Mouse (Mus musculus) embryonic facial prominence, embryonic 15.5 days (tissue): ENCODE data around the gene Cdk1. TPM values are rescaled to one million over a fixed set of nuclear protein-coding genes. Genes with fewer than 3 reads are reported as not detected.

Source experiments
- ATAC-seq: fragments of 200-750 bp; cut with Nextera tagmentation; 2 replicates; pipeline ENCODE4 v1.8.0; 2017; ENCODE audit warnings: low read depth, moderate TSS enrichment; ENCODE audit not compliant: insufficient number of reproducible peaks, low FRiP score, low TSS enrichment
- H3K27ac ChIP-seq: fragments of 300-500 bp; sonication (generic); replicated peaks from 2 replicates; pipeline ENCODE4 v1.5.1; 2015; ENCODE audit warnings: mild to moderate bottlenecking, inconsistent platforms
- H3K27me3 ChIP-seq: fragments of 300-500 bp; sonication (generic); 2 replicates; pipeline ENCODE4 v1.6.1; 2015; ENCODE audit warnings: inconsistent platforms
- H3K36me3 ChIP-seq: fragments of 300-500 bp; sonication (generic); 2 replicates; pipeline ENCODE4 v1.6.1; 2015; ENCODE audit warnings: mild to moderate bottlenecking, inconsistent platforms
- H3K4me1 ChIP-seq: fragments of 300-500 bp; sonication (generic); 2 replicates; pipeline ENCODE4 v1.6.1; 2015; ENCODE audit warnings: inconsistent platforms
- H3K4me2 ChIP-seq: fragments of 300-500 bp; sonication (generic); replicated peaks from 2 replicates; pipeline ENCODE4 v1.6.1; 2015; ENCODE audit warnings: mild to moderate bottlenecking, inconsistent platforms
- H3K4me3 ChIP-seq: fragments of 300-500 bp; sonication (generic); replicated peaks from 2 replicates; pipeline ENCODE4 v1.5.1; 2015; ENCODE audit warnings: mild to moderate bottlenecking, inconsistent platforms
- H3K9ac ChIP-seq: fragments of 300-500 bp; sonication (generic); 2 replicates; pipeline ENCODE4 v1.6.1; 2015; ENCODE audit warnings: inconsistent platforms
- H3K9me3 ChIP-seq: fragments of 300-500 bp; sonication (generic); replicated peaks from 2 replicates; pipeline ENCODE4 v1.6.1; 2016; ENCODE audit warnings: inconsistent platforms
- WGBS: fragments of 180-500 bp; shearing (Covaris S2); methylation state at CpG from one replicate; pipeline ENCODE4 v1.1.7; 2015; 5-methylcytosine and 5-hydroxymethylcytosine counted together
- polyA plus RNA-seq: library from polyadenylated mRNA; unstranded; fragments of >200 nt; fragmentation: Nextera tagmentation; extraction: Ambion mirVana; gene quantifications from 2 replicates; pipeline ENCODE4 v1.2.1, GENCODE M21; 2015

Cdk1 gene
- 349 and 373 TPM in 2 replicates for polyA plus RNA-seq

GRCm38 (mm10) chr10:69352212-69353085 is at the start of gene Cdk1:
Cdk1 (minus strand) TSS chr10:69352938.
- H3K27ac ChIP-seq: peak within 1 kb of the TSS; percentile 82
- ATAC-seq: peak; percentile 95
- H3K27me3 ChIP-seq: no peaks in the 10 kb centered on the region
- under 1% methylated on average over 51 of the region's 51 CpGs for whole genome bisulfite sequencing
- H3K9ac ChIP-seq: peak within 1 kb of the TSS; percentile 65
- peaks cover 22% of the 10 kb centered on the region; the same call in 1 of the 2 replicates for H3K36me3 ChIP-seq
- H3K4me3 ChIP-seq: peak within 1 kb of the TSS; percentile 83
- no peaks in the 10 kb centered on the region for H3K9me3 ChIP-seq
- H3K4me1 ChIP-seq: peaks cover 43% of the 10 kb centered on the region
- H3K4me2 ChIP-seq: peak within 1 kb of the TSS; percentile 88

- WGBS: 5% methylated on average over 17 of the region's 17 CpGs
- Histone ChIP-seq H3K27ac (no peak overlapping the region), H3K27me3 (peaks cover 28% of the 10 kb centered on the region), H3K4me3 (peak overlapping the region; percentile 64), H3K36me3 (no peaks in the 10 kb centered on the region), H3K4me2 (peak overlapping the region; percentile 100), H3K4me1 (peaks cover 24% of the 10 kb centered on the region; the same call in 1 of the 2 replicates), H3K9me3 (no peaks in the 10 kb centered on the region), H3K9ac (peak overlapping the region; percentile 41; the same call in 1 of the 2 replicates)
- ATAC-seq: no peak
Measured at GRCm38 (mm10) chr10:69399814-69400385, 47.2 kb upstream of the Cdk1 start.

- Histone ChIP-seq H3K36me3 (no peaks in the 10 kb centered on the region), H3K27me3 (peaks cover 28% of the 10 kb centered on the region), H3K4me3 (peak within 1 kb of the TSS; percentile 64), H3K9ac (peak within 1 kb of the TSS; percentile 41), H3K9me3 (no peaks in the 10 kb centered on the region), H3K27ac (no peak within 1 kb of the TSS), H3K4me2 (peak within 1 kb of the TSS; percentile 100), H3K4me1 (peaks cover 24% of the 10 kb centered on the region; the same call in 1 of the 2 replicates)
- peak; percentile 66 for ATAC-seq
- WGBS: under 1% methylated on average over 71 of the region's 77 CpGs
Measured at GRCm38 (mm10) chr10:69398763-69399590, 46.2 kb upstream of the Cdk1 start, which contains the start of gene Ank3. Ank3 (plus strand) TSS chr10:69398773.

- Histone ChIP-seq H3K27me3 (peaks cover 28% of the 10 kb centered on the region), H3K9me3 (no peaks in the 10 kb centered on the region), H3K9ac (peak overlapping the region; percentile 41; the same call in 1 of the 2 replicates), H3K36me3 (no peaks in the 10 kb centered on the region), H3K4me1 (peaks cover 24% of the 10 kb centered on the region; the same call in 1 of the 2 replicates), H3K4me2 (peak overlapping the region; percentile 100), H3K4me3 (peak overlapping the region; percentile 64), H3K27ac (no peak overlapping the region)
- WGBS: 1% methylated on average over 26 of the region's 26 CpGs
- ATAC-seq: peak; percentile 45; the same call in 1 of the 2 replicates
Measured at GRCm38 (mm10) chr10:69398197-69398762, 45.5 kb upstream of the Cdk1 start.

- Histone ChIP-seq H3K9ac (no peak overlapping the region), H3K4me1 (no peaks in the 10 kb centered on the region), H3K4me2 (no peak overlapping the region), H3K4me3 (no peak overlapping the region), H3K27ac (no peak overlapping the region), H3K9me3 (no peaks in the 10 kb centered on the region), H3K27me3 (no peaks in the 10 kb centered on the region), H3K36me3 (no peaks in the 10 kb centered on the region)
- no peak for ATAC-seq
- WGBS: 90% methylated on average over 4 of the region's 4 CpGs
Measured at GRCm38 (mm10) chr10:69389511-69389910, 36.8 kb upstream of the Cdk1 start.

GRCm38 (mm10) chr10:69386767-69387166 is 34.0 kb upstream of the Cdk1 start:
- no peak for ATAC-seq

GRCm38 (mm10) chr10:69385136-69385535 is 32.4 kb upstream of the Cdk1 start:
- no peak overlapping the region for H3K4me2 ChIP-seq
- no peak overlapping the region for H3K9ac ChIP-seq
- WGBS: 82% methylated on average over 8 of the region's 8 CpGs
- no peak overlapping the region for H3K4me3 ChIP-seq
- no peaks in the 10 kb centered on the region for H3K36me3 ChIP-seq
- no peak overlapping the region for H3K27ac ChIP-seq
- no peaks in the 10 kb centered on the region for H3K27me3 ChIP-seq
- H3K9me3 ChIP-seq: no peaks in the 10 kb centered on the region
- no peak for ATAC-seq
- no peaks in the 10 kb centered on the region for H3K4me1 ChIP-seq

More at GRCm38 (mm10) chr10:69386767-69387166, 34.0 kb upstream of the Cdk1 start:
- H3K4me3 ChIP-seq: no peak overlapping the region
- 78% methylated on average over 8 of the region's 8 CpGs for WGBS
- no peaks in the 10 kb centered on the region for H3K27me3 ChIP-seq
- H3K36me3 ChIP-seq: no peaks in the 10 kb centered on the region
- H3K9ac ChIP-seq: no peak overlapping the region
- no peak overlapping the region for H3K4me2 ChIP-seq
- H3K9me3 ChIP-seq: no peaks in the 10 kb centered on the region
- no peaks in the 10 kb centered on the region for H3K4me1 ChIP-seq
- no peak overlapping the region for H3K27ac ChIP-seq

- Histone ChIP-seq H3K4me2 (no peak overlapping the region), H3K4me1 (no peaks in the 10 kb centered on the region), H3K36me3 (no peaks in the 10 kb centered on the region), H3K4me3 (no peak overlapping the region), H3K27me3 (no peaks in the 10 kb centered on the region), H3K27ac (no peak overlapping the region), H3K9ac (no peak overlapping the region), H3K9me3 (no peaks in the 10 kb centered on the region)
- WGBS: 49% methylated on average over 11 of the region's 11 CpGs
- no peak for ATAC-seq
Measured at GRCm38 (mm10) chr10:69384640-69385039, 31.9 kb upstream of the Cdk1 start.

- no peaks in the 10 kb centered on the region for H3K36me3 ChIP-seq
- H3K27ac ChIP-seq: no peak overlapping the region
- no peak overlapping the region for H3K4me2 ChIP-seq
- no peak overlapping the region for H3K9ac ChIP-seq
- no peaks in the 10 kb centered on the region for H3K9me3 ChIP-seq
- H3K27me3 ChIP-seq: no peaks in the 10 kb centered on the region
- no peak for ATAC-seq
- H3K4me1 ChIP-seq: no peaks in the 10 kb centered on the region
- 86% methylated on average over 1 of the region's 1 CpGs for WGBS
- H3K4me3 ChIP-seq: no peak overlapping the region
Measured at GRCm38 (mm10) chr10:69383186-69383585, 30.4 kb upstream of the Cdk1 start.

- WGBS: 60% methylated on average over 7 of the region's 7 CpGs
Measured at GRCm38 (mm10) chr10:69375154-69375553, 22.4 kb upstream of the Cdk1 start.

More at GRCm38 (mm10) chr10:69375154-69375553, 22.4 kb upstream of the Cdk1 start:
- Histone ChIP-seq H3K9me3 (no peaks in the 10 kb centered on the region), H3K36me3 (no peaks in the 10 kb centered on the region), H3K27me3 (no peaks in the 10 kb centered on the region), H3K4me1 (no peaks in the 10 kb centered on the region), H3K9ac (no peak overlapping the region), H3K27ac (no peak overlapping the region), H3K4me3 (no peak overlapping the region), H3K4me2 (no peak overlapping the region)
- no peak for ATAC-seq
